Mouse (Mus musculus) adrenal gland (tissue): ENCODE measurements around the gene Telo2.

Source experiments
- intact Hi-C: fragments of 180-260 bp; cut with DNase I; formaldehyde crosslinking; loops from one replicate; pipeline ENCODE4 v1.15.1; 2025

Telo2 gene

DNA sequence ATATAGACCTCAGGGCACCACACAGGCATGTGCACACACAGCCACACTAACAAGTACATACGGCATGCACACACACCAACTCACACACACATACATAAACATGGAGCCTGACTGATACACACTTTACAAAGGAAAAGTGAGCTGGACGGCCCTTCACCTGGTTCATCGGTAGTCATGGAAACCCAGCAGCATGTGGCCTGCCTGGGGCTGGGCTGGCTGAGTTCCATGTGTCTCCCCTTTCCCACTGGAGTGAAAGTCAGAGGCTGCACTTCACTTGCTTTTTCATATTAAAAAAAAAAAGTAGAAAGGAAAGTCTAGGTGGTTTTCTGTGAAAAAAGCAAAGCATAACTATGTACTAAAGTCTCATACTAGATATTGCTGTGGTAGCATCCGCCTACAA, 52.5 kb downstream of the Telo2 start:
- intact Hi-C loops, result no loop called here

DNA sequence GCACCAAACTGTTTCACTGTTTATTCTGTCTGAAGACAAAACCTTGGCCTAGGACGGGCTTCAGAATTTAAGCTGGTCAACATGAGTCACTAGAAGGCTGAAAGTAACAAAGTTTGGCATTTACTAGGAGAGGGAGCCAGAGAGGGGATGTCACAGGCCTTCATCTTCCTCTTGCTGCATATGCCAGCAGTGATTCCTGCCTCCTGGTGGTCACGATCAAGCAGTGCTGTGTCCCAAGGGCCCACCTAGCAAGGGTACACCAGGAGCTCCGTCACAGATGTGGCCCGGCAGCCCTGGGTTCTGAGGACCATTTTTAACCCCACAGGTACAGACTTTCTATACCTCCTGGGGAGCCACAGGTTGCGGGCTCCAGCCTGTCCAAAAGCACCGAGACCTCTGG, 58.7 kb downstream of the Telo2 start:
- intact Hi-C loops, result no loop called here

GRCm38 (mm10) chr17:25053274-25053673, 62.5 kb downstream of the Telo2 start:
- intact Hi-C loops, result no loop called here
